Mouse (Mus musculus) midbrain, embryonic 15.5 days (tissue): ENCODE data around the gene Akap13. TPM values are rescaled to one million over a fixed set of nuclear protein-coding genes. Genes with fewer than 3 reads are reported as not detected.

Experiments
- ATAC-seq: fragments of 200-750 bp; cut with Nextera tagmentation; replicated peaks from 2 replicates; pipeline ENCODE4 v1.8.0; 2017; ENCODE audit warnings: moderate TSS enrichment
- H3K27ac ChIP-seq: fragments of 300-500 bp; sonication (generic); 2 replicates; pipeline ENCODE4 v1.5.1; 2015; ENCODE audit warnings: mild to moderate bottlenecking, inconsistent platforms
- H3K27me3 ChIP-seq: fragments of 300-500 bp; sonication (generic); replicated peaks from 2 replicates; pipeline ENCODE4 v1.6.1; 2015; ENCODE audit warnings: inconsistent platforms
- H3K36me3 ChIP-seq: fragments of 300-500 bp; sonication (generic); replicated peaks from 2 replicates; pipeline ENCODE4 v1.6.1; 2015; ENCODE audit warnings: inconsistent platforms
- H3K4me1 ChIP-seq: fragments of 300-500 bp; sonication (generic); 2 replicates; pipeline ENCODE4 v1.6.1; 2015; ENCODE audit warnings: inconsistent platforms
- H3K4me2 ChIP-seq: fragments of 300-500 bp; sonication (generic); 2 replicates; pipeline ENCODE4 v1.6.1; 2015; ENCODE audit warnings: inconsistent platforms, mild to moderate bottlenecking, moderate library complexity
- H3K4me3 ChIP-seq: fragments of 300-500 bp; sonication (generic); 2 replicates; pipeline ENCODE4 v1.5.1; 2015; ENCODE audit warnings: mild to moderate bottlenecking, inconsistent platforms
- H3K9ac ChIP-seq: fragments of 300-500 bp; sonication (generic); 2 replicates; pipeline ENCODE4 v1.6.1; 2015; ENCODE audit warnings: mild to moderate bottlenecking, inconsistent platforms
- H3K9me3 ChIP-seq: fragments of 300-500 bp; sonication (generic); 2 replicates; pipeline ENCODE4 v1.6.1; 2016; ENCODE audit warnings: inconsistent platforms
- WGBS: fragments of 180-500 bp; shearing (Covaris S2); methylation state at CpG from one replicate; pipeline ENCODE4 v1.1.7; 2015; ENCODE audit warnings: mixed read lengths; 5-methylcytosine and 5-hydroxymethylcytosine counted together
- polyA plus RNA-seq: library from polyadenylated mRNA; unstranded; fragments of >200 nt; fragmentation: Nextera tagmentation; extraction: Ambion mirVana; gene quantifications from 2 replicates; pipeline ENCODE4 v1.2.1, GENCODE M21; 2015

The Akap13 gene
- polyA plus RNA-seq, 1 experiment from 2014 or later = 16.1 TPM

- WGBS = 66% methylated on average over 6 of the region's 6 CpGs
- ATAC-seq = no peak
These were observed 100.6 kb downstream of the Akap13 start for GRCm38 (mm10) chr7:75555940-75556339.

DNA sequence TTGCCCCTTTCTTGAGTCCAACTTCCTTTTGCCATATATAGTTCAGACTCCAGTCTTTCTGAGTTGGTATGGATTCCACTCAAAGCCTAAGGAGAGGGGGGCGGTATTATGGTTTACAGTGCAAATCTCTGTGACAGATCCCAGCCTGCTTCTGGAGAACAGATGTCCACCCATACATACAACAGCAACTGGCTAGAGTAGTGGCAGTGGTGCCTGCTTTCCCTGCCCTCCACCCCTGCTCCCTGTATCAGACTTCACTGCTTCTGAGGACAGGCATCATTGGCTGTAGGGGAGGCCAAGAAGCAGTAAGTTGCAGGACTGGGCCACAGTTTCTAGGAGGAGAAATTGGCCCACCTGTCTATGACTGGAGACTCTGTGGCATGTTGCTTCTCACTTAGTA is 102.9 kb downstream of the Akap13 start:
- ATAC-seq = no peak
- no peaks in the 10 kb centered on the region for H3K4me1 ChIP-seq
- WGBS = 92% methylated on average over 1 of the region's 1 CpGs
- H3K27ac ChIP-seq = no peak overlapping the region
- no peaks in the 10 kb centered on the region for H3K27me3 ChIP-seq
- H3K4me2 ChIP-seq = no peak overlapping the region
- no peak overlapping the region for H3K4me3 ChIP-seq
- no peaks in the 10 kb centered on the region for H3K36me3 ChIP-seq
- H3K9ac ChIP-seq = no peak overlapping the region
- H3K9me3 ChIP-seq = no peaks in the 10 kb centered on the region

More at GRCm38 (mm10) chr7:75555940-75556339, 100.6 kb downstream of the Akap13 start:
- Histone ChIP-seq H3K27me3 (no peaks in the 10 kb centered on the region), H3K4me2 (no peak overlapping the region), H3K36me3 (no peaks in the 10 kb centered on the region), H3K4me1 (no peaks in the 10 kb centered on the region), H3K9me3 (no peaks in the 10 kb centered on the region), H3K4me3 (no peak overlapping the region), H3K27ac (no peak overlapping the region), H3K9ac (no peak overlapping the region)

DNA sequence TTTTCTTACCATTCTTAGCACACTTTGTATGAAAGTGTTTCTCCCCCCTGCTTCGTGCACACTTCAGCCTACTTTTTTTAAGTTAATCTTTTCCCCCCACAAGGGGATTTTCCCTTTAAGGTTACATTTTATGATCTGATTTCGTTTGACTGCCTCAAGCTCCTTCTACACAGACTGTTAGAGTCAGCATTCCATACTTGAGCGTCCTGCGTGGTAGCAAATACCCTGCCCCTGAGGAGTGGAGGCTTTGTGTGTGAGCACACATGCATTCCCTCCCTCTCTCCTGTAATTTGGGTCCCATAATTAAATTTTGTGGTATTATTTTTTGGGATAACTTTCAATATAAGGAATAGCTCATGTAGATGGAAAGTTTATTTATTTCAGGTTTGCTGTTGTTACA is 103.8 kb downstream of the Akap13 start:
- H3K4me2 ChIP-seq = no peak overlapping the region
- no peak overlapping the region for H3K4me3 ChIP-seq
- H3K9me3 ChIP-seq = no peaks in the 10 kb centered on the region
- no peak overlapping the region for H3K27ac ChIP-seq
- no peaks in the 10 kb centered on the region for H3K36me3 ChIP-seq
- no peaks in the 10 kb centered on the region for H3K27me3 ChIP-seq
- WGBS = 57% methylated on average over 4 of the region's 4 CpGs
- H3K4me1 ChIP-seq = no peaks in the 10 kb centered on the region
- no peak overlapping the region for H3K9ac ChIP-seq
- ATAC-seq = no peak

DNA sequence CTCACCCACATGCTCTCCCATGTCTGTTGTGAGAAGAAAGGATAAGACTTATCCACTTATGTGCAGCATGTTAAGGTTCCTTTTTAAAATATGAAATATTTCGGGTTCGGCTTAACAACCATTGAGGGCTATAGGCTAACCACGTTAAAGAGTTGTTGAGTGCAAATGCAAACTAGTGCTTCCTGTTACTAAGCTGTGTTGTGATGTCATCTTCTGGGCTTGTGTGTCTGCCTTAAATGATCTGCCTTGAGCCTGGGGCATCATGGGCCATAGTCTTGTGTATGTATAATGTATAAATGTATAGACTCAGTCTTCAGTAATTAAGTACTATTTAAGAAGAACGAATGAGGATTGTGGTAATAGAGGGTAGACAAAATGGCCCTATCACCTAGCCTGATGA is 104.6 kb downstream of the Akap13 start:
- Histone ChIP-seq H3K4me2 (no peak overlapping the region), H3K36me3 (no peaks in the 10 kb centered on the region), H3K27me3 (no peaks in the 10 kb centered on the region), H3K27ac (no peak overlapping the region), H3K9ac (no peak overlapping the region), H3K4me1 (no peaks in the 10 kb centered on the region), H3K9me3 (no peaks in the 10 kb centered on the region), H3K4me3 (no peak overlapping the region)
- no peak for ATAC-seq
- WGBS = 90% methylated on average over 4 of the region's 4 CpGs

GRCm38 (mm10) chr7:75560566-75560965 is 105.2 kb downstream of the Akap13 start:
- H3K27me3 ChIP-seq = no peaks in the 10 kb centered on the region
- no peak overlapping the region for H3K4me3 ChIP-seq
- H3K27ac ChIP-seq = no peak overlapping the region
- no peak overlapping the region for H3K9ac ChIP-seq
- H3K36me3 ChIP-seq = no peaks in the 10 kb centered on the region
- H3K9me3 ChIP-seq = no peaks in the 10 kb centered on the region
- H3K4me1 ChIP-seq = no peaks in the 10 kb centered on the region
- WGBS = 93% methylated on average over 2 of the region's 2 CpGs
- no peak overlapping the region for H3K4me2 ChIP-seq
- no peak for ATAC-seq

DNA sequence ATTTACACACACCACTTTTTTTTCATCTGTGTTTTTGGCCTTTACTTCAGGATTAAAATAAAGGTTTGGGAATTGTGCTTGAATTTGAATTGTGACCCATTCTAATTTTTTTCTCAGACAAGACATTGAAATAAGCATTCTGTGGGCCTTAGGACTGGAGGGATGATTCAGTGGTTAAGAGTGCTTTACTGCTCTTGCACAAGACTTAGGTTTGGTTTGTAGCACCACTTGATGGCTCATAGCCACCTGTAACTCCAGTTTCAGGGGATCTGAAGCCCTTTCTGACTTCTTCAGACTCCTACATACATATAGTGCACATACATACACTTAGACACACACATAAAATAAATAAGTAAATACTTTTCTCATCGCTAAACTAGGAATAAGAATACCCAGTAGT is 105.8 kb downstream of the Akap13 start:
- Histone ChIP-seq H3K9me3 (no peaks in the 10 kb centered on the region), H3K4me3 (no peak overlapping the region), H3K27ac (no peak overlapping the region), H3K4me2 (no peak overlapping the region), H3K9ac (no peak overlapping the region), H3K36me3 (no peaks in the 10 kb centered on the region), H3K27me3 (no peaks in the 10 kb centered on the region), H3K4me1 (no peaks in the 10 kb centered on the region)
- WGBS = 100% methylated on average over 1 of the region's 1 CpGs
- no peak for ATAC-seq

- H3K4me3 ChIP-seq = no peak overlapping the region
- no peaks in the 10 kb centered on the region for H3K4me1 ChIP-seq
- H3K4me2 ChIP-seq = no peak overlapping the region
- H3K36me3 ChIP-seq = no peaks in the 10 kb centered on the region
- WGBS = 87% methylated on average over 4 of the region's 4 CpGs
- H3K9me3 ChIP-seq = no peaks in the 10 kb centered on the region
- no peaks in the 10 kb centered on the region for H3K27me3 ChIP-seq
- H3K9ac ChIP-seq = no peak overlapping the region
- no peak overlapping the region for H3K27ac ChIP-seq
- no peak for ATAC-seq
These were observed 112.9 kb downstream of the Akap13 start for GRCm38 (mm10) chr7:75568276-75568675.

DNA sequence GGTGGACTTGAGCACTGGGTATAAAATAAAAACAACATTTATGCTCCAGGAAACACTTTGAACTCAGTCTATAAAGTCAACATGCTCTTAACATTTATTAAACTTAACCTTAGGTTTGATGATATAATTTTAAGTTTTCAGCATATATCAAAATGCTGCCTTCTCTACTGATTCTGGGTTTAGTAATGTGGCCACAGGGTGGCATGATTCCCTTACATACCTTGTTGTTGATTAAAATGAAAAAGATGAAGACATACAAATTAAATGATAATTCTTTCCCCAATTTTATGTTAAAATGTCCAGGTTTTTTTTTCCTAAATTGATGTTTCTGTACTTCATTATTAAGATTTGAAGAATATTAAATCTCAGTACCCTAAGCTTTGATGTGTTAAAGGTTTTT is 113.5 kb downstream of the Akap13 start:
- Histone ChIP-seq H3K36me3 (no peaks in the 10 kb centered on the region), H3K9ac (no peak overlapping the region)

DNA sequence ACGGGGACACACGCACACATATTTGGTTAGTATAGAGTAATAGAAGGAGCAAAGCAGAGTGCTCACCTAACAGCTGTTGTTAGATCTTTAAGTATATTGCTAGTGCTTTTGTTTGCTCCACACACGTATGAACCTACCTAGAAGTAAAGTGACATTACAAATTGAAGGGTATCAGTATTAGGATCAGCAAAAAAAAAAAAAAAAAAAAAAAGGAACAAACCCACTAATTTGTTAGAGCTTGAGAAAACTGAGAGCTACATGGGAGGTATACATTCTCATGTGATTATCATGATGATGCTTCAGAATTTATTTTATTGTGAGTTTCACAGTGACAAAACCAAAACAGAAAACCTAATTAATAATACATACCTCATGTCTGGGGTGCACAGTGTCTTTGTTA is 114.9 kb downstream of the Akap13 start:
- 96% methylated on average over 3 of the region's 3 CpGs for WGBS
- no peak for ATAC-seq
- Histone ChIP-seq H3K4me1 (no peaks in the 10 kb centered on the region), H3K27me3 (no peaks in the 10 kb centered on the region), H3K27ac (no peak overlapping the region), H3K9ac (no peak overlapping the region), H3K36me3 (no peaks in the 10 kb centered on the region), H3K4me2 (no peak overlapping the region), H3K4me3 (no peak overlapping the region), H3K9me3 (no peaks in the 10 kb centered on the region)

More for the DNA sequence above, 113.5 kb downstream of the Akap13 start:
- H3K27ac ChIP-seq = no peak overlapping the region
- no peak overlapping the region for H3K4me2 ChIP-seq
- ATAC-seq = no peak
- no peaks in the 10 kb centered on the region for H3K9me3 ChIP-seq
- no peaks in the 10 kb centered on the region for H3K27me3 ChIP-seq
- no peak overlapping the region for H3K4me3 ChIP-seq
- H3K4me1 ChIP-seq = no peaks in the 10 kb centered on the region

GRCm38 (mm10) chr7:75571078-75571477 is 115.7 kb downstream of the Akap13 start:
- ATAC-seq = no peak
- Histone ChIP-seq H3K4me3 (no peak overlapping the region), H3K27ac (no peak overlapping the region), H3K36me3 (no peaks in the 10 kb centered on the region), H3K9me3 (no peaks in the 10 kb centered on the region), H3K4me2 (no peak overlapping the region), H3K9ac (no peak overlapping the region), H3K27me3 (no peaks in the 10 kb centered on the region), H3K4me1 (no peaks in the 10 kb centered on the region)
- WGBS = 67% methylated on average over 2 of the region's 2 CpGs

GRCm38 (mm10) chr7:75572127-75572526 is 116.8 kb downstream of the Akap13 start:
- Histone ChIP-seq H3K27me3 (no peaks in the 10 kb centered on the region), H3K4me1 (no peaks in the 10 kb centered on the region), H3K9ac (no peak overlapping the region), H3K4me2 (no peak overlapping the region), H3K27ac (no peak overlapping the region), H3K4me3 (no peak overlapping the region), H3K36me3 (no peaks in the 10 kb centered on the region), H3K9me3 (no peaks in the 10 kb centered on the region)
- ATAC-seq = no peak
- WGBS = 88% methylated on average over 4 of the region's 4 CpGs

DNA sequence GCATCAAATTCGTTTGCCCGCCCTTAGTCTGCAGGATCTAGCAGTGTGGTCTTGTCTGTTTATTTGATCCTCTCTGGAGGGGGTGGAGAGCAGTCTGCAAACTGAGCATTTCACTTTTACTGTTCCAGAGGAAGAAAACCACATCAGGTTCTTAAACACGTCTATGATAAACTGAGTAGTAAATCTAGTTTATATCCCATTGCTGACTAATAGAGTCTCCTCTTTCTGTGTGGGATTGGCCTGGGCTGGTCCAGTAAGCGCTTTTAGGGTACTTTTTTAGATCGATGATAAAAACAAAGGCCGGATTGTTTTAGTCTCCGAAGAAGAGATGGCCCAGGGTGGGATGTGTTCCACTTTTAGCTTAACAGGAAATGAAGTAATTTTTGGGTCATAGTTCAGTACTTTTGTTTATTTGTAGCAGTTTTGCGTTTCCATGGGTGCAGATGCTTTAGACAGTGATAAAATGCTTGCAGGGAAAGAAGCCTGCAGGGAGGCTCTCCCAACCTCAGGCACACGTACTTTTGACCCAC is 119.9 kb downstream of the Akap13 start:
- no peaks in the 10 kb centered on the region for H3K36me3 ChIP-seq
- H3K4me3 ChIP-seq = no peak overlapping the region
- no peak for ATAC-seq
- no peak overlapping the region for H3K27ac ChIP-seq
- no peak overlapping the region for H3K4me2 ChIP-seq
- H3K9me3 ChIP-seq = no peaks in the 10 kb centered on the region
- H3K9ac ChIP-seq = no peak overlapping the region
- no peaks in the 10 kb centered on the region for H3K4me1 ChIP-seq
- WGBS = 60% methylated on average over 9 of the region's 9 CpGs
- no peaks in the 10 kb centered on the region for H3K27me3 ChIP-seq

DNA sequence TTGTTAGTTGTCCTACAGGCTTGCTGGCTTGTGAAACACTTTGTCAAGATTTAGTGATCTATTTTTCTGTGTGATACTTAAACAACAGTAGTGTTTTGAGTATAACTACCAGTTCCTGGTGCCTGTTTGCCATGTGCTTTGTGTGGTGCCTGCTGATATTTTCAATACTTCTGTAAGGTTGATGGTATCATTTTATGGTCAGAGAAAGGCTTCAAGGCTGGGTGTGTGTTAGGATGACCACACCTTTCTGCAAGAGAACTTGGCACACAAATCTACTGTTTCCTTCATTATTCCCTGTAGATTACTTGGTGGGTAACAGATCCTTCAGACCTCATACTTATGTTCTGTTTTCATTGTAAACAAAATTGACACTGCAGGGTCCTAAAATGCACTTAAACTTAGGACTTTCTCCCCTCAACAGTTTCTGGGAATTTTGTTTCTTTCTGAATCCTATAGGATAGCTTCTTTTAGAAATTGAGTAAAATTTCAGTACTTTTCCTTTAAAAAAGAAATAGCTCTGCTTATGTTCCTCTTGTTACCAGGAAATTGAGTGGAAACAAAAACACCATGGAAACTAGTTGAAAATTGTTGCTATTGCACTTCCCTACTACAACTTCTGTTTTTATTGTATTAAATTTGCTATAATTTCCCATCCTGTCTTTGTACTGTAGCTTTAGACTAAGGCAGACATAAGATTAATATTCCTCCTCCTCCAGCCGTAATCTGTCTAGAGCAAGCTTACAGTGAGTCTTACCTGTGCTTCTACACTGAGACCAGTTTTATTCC is 120.7 kb downstream of the Akap13 start:
- no peak for ATAC-seq

More for the DNA sequence above, 120.7 kb downstream of the Akap13 start:
- no peak overlapping the region for H3K9ac ChIP-seq
- no peaks in the 10 kb centered on the region for H3K4me1 ChIP-seq
- H3K4me3 ChIP-seq = no peak overlapping the region
- H3K9me3 ChIP-seq = no peaks in the 10 kb centered on the region
- no peaks in the 10 kb centered on the region for H3K36me3 ChIP-seq
- H3K27me3 ChIP-seq = no peaks in the 10 kb centered on the region
- H3K4me2 ChIP-seq = no peak overlapping the region
- WGBS = 89% methylated on average over 1 of the region's 1 CpGs
- H3K27ac ChIP-seq = no peak overlapping the region
